In the genomic region with DNA sequence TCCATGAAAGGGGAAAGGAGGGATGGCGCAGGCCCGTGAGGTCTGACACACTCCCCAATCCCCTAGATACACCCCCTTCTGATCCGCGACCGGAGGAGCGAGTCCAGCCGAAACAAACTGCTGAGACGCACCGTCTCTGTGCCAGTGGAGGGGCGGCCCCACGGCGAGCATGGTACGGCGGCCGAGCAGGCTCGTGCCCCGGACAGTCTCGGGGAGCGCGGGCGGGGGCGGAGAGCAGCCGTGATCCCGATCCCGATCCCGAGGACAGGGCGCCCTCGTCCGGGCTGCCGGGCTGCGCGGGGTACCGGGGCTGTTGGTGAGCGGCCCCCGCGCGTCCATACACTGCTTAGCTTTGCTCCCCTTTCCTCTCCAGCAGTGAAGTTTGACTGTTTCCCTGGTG, we compare ENCODE assay signal across 8 mouse cellular contexts. TPM values are rescaled to one million over a fixed set of nuclear protein-coding genes. Genes with fewer than 3 reads are reported as not detected.
DNase-seq lines count a peak whose midpoint lies in the region; ATAC-seq and TF ChIP-seq lines count a peak whose summit lies in the region.

No protein-coding gene starts in this region.

- no peaks in the 10 kb centered on the region for H3K9me3 ChIP-seq in embryonic facial prominence, embryonic 14.5 days (ENCODE audit: control insufficient read depth, low read length)
- H3K9me3 ChIP-seq in heart, embryonic 12.5 days (replicated peaks), result no peaks in the 10 kb centered on the region
- H3K9me3 ChIP-seq in kidney, embryonic 15.5 days (replicated peaks), result no peaks in the 10 kb centered on the region
- no peaks in the 10 kb centered on the region for H3K9me3 ChIP-seq in liver, postnatal 0 days (ENCODE audit: low read length)
- no peaks in the 10 kb centered on the region for H3K9me3 ChIP-seq in neural tube, embryonic 15.5 days (replicated peaks)

- ATAC-seq in embryonic facial prominence, embryonic 14.5 days (ENCODE audit: low read depth), result peak; percentile 58
- peak; percentile 62 for ATAC-seq in heart, embryonic 12.5 days (ENCODE audit: insufficient number of reproducible peaks, low FRiP score)
- peak; percentile 37 for ATAC-seq in kidney, embryonic 15.5 days (replicated peaks; ENCODE audit: low FRiP score)
- ATAC-seq in liver, postnatal 0 days, result peak; percentile 72
- ATAC-seq in neural tube, embryonic 15.5 days (ENCODE audit: low FRiP score), result no peak

- H3K27ac ChIP-seq in embryonic facial prominence, embryonic 14.5 days (replicated peaks; ENCODE audit: low read depth, low read length), result peak overlapping the region; percentile 80
- peak overlapping the region; percentile 64 for H3K27ac ChIP-seq in heart, embryonic 12.5 days (ENCODE audit: poor library complexity, severe bottlenecking)
- peak overlapping the region; percentile 74 for H3K27ac ChIP-seq in kidney, embryonic 15.5 days
- H3K27ac ChIP-seq in liver, postnatal 0 days (ENCODE audit: low read depth), result 0 out of 2 replicates have a peak overlapping the region, but pooled peaks have one; percentile 12
- peak overlapping the region; percentile 77 for H3K27ac ChIP-seq in neural tube, embryonic 15.5 days (replicated peaks)

- TF ChIP-seq EP300 in liver, postnatal 0 days (IDR thresholded peaks at IDR 0.05; ENCODE audit: low read depth), result no peak

- H3K4me1 ChIP-seq in embryonic facial prominence, embryonic 14.5 days (ENCODE audit: control insufficient read depth, insufficient read depth, low read length), result peaks cover 46% of the 10 kb centered on the region
- peaks cover 65% of the 10 kb centered on the region for H3K4me1 ChIP-seq in heart, embryonic 12.5 days (replicated peaks)
- H3K4me1 ChIP-seq in kidney, embryonic 15.5 days, result peaks cover 71% of the 10 kb centered on the region
- H3K4me1 ChIP-seq in liver, postnatal 0 days (ENCODE audit: insufficient read depth), result peaks cover 24% of the 10 kb centered on the region
- H3K4me1 ChIP-seq in neural tube, embryonic 15.5 days, result peaks cover 76% of the 10 kb centered on the region

- peak overlapping the region; percentile 46 for H3K4me3 ChIP-seq in embryonic facial prominence, embryonic 14.5 days (ENCODE audit: low read depth, low read length)
- peak overlapping the region; percentile 55 for H3K4me3 ChIP-seq in heart, embryonic 12.5 days
- peak overlapping the region; percentile 42 for H3K4me3 ChIP-seq in kidney, embryonic 15.5 days (replicated peaks)
- peak overlapping the region; percentile 45 for H3K4me3 ChIP-seq in liver, postnatal 0 days (ENCODE audit: low read depth, low read length)
- H3K4me3 ChIP-seq in neural tube, embryonic 15.5 days (replicated peaks), result peak overlapping the region; percentile 41

- DNase-seq in 3134 (ENCODE audit: extremely low read depth, insufficient read length, low spot score), result peak; percentile 60
- peak; percentile 93 to 95 for DNase-seq in adrenal gland, postnatal 36 days
- DNase-seq in embryonic facial prominence, embryonic 14.5 days (ENCODE audit: low spot score), result peak; percentile 61
- peak; percentile 79 for DNase-seq in liver, postnatal 0 days
- peak; percentile 67 to 82 for DNase-seq in urinary bladder, postnatal 36 days (ENCODE audit: low spot score in 2 of 2)

- peak overlapping the region; percentile 75 for H3K9ac ChIP-seq in embryonic facial prominence, embryonic 14.5 days (ENCODE audit: low read depth, low read length)
- peak overlapping the region; percentile 85 for H3K9ac ChIP-seq in heart, embryonic 12.5 days
- peak overlapping the region; percentile 51 for H3K9ac ChIP-seq in kidney, embryonic 15.5 days
- H3K9ac ChIP-seq in liver, postnatal 0 days (replicated peaks), result peak overlapping the region; percentile 69
- H3K9ac ChIP-seq in neural tube, embryonic 15.5 days (replicated peaks), result peak overlapping the region; percentile 59

- 2% methylated on average over 14 of the region's 37 CpGs for WGBS in embryonic facial prominence, embryonic 14.5 days
- under 1% methylated on average over 37 of the region's 37 CpGs for WGBS in heart, embryonic 12.5 days
- under 1% methylated on average over 37 of the region's 37 CpGs for WGBS in kidney, embryonic 15.5 days
- under 1% methylated on average over 36 of the region's 37 CpGs for WGBS in liver, postnatal 0 days (ENCODE audit: insufficient replicate concordance)
- WGBS in neural tube, embryonic 15.5 days, result 2% methylated on average over 27 of the region's 37 CpGs

- no peaks in the 10 kb centered on the region for H3K27me3 ChIP-seq in embryonic facial prominence, embryonic 14.5 days (replicated peaks; ENCODE audit: control insufficient read depth, insufficient read depth, low read length)
- no peaks in the 10 kb centered on the region for H3K27me3 ChIP-seq in heart, embryonic 12.5 days (replicated peaks)
- no peaks in the 10 kb centered on the region for H3K27me3 ChIP-seq in kidney, embryonic 15.5 days
- peaks cover 10% of the 10 kb centered on the region for H3K27me3 ChIP-seq in liver, postnatal 0 days (ENCODE audit: insufficient read depth, low read length)
- no peaks in the 10 kb centered on the region for H3K27me3 ChIP-seq in neural tube, embryonic 15.5 days (replicated peaks)

- H3K36me3 ChIP-seq in embryonic facial prominence, embryonic 14.5 days (ENCODE audit: control insufficient read depth, insufficient read depth, low read length), result no peaks in the 10 kb centered on the region
- H3K36me3 ChIP-seq in heart, embryonic 12.5 days, result no peaks in the 10 kb centered on the region
- no peaks in the 10 kb centered on the region for H3K36me3 ChIP-seq in kidney, embryonic 15.5 days
- H3K36me3 ChIP-seq in liver, postnatal 0 days (replicated peaks; ENCODE audit: insufficient read depth, low read length), result no peaks in the 10 kb centered on the region
- no peaks in the 10 kb centered on the region for H3K36me3 ChIP-seq in neural tube, embryonic 15.5 days

- peak overlapping the region; percentile 87 for H3K4me2 ChIP-seq in embryonic facial prominence, embryonic 14.5 days (ENCODE audit: low read depth, low read length)
- peak overlapping the region; percentile 93 for H3K4me2 ChIP-seq in heart, embryonic 12.5 days
- peak overlapping the region; percentile 65 for H3K4me2 ChIP-seq in kidney, embryonic 15.5 days
- peak overlapping the region; percentile 89 for H3K4me2 ChIP-seq in liver, postnatal 0 days (ENCODE audit: low read depth, low read length)
- peak overlapping the region; percentile 72 for H3K4me2 ChIP-seq in neural tube, embryonic 15.5 days

- peak; percentile 46 for TF ChIP-seq CTCF in liver, postnatal 0 days (IDR thresholded peaks at IDR 0.05; ENCODE audit: low read depth)

RNA-seq across cellular contexts. Expression of a gene that starts 5.5 kb away (rescaled TPM):
- total RNA-seq in adrenal gland, postnatal 36 days (2021), result 10 to 100 TPM; 11.4 to 18.6 TPM
- polyA plus RNA-seq in embryonic facial prominence, embryonic 14.5 days (2014; fragmentation: Nextera tagmentation; extraction: Ambion mirVana), result 1.4 and 2.6 TPM in 2 replicates
- polyA plus RNA-seq in heart, embryonic 12.5 days (2016; fragmentation: Nextera tagmentation; extraction: Ambion mirVana), result 1.2 and 2.2 TPM in 2 replicates
- 1.9 and 2.0 TPM in 2 replicates for polyA plus RNA-seq in kidney, embryonic 15.5 days (2015; fragmentation: Nextera tagmentation; extraction: Ambion mirVana)
- 0.19 and 0.33 TPM in 2 replicates for polyA plus RNA-seq in liver, postnatal 0 days (2015; fragmentation: Nextera tagmentation; extraction: Ambion mirVana)
- 3.7 and 3.8 TPM in 2 replicates for polyA plus RNA-seq in neural tube, embryonic 15.5 days (2015; fragmentation: Nextera tagmentation; extraction: Ambion mirVana)

RNA-seq across cellular contexts. Expression of a gene that starts 7.2 kb away (rescaled TPM):
- 100 to 1,000 TPM; 129 to 165 TPM for total RNA-seq in adrenal gland, postnatal 36 days (2021)
- polyA plus RNA-seq in embryonic facial prominence, embryonic 14.5 days (2014; fragmentation: Nextera tagmentation; extraction: Ambion mirVana), result 142 and 148 TPM in 2 replicates
- 148 and 155 TPM in 2 replicates for polyA plus RNA-seq in heart, embryonic 12.5 days (2016; fragmentation: Nextera tagmentation; extraction: Ambion mirVana)
- polyA plus RNA-seq in kidney, embryonic 15.5 days (2015; fragmentation: Nextera tagmentation; extraction: Ambion mirVana), result 192 and 203 TPM in 2 replicates
- 83.4 and 87.1 TPM in 2 replicates for polyA plus RNA-seq in liver, postnatal 0 days (2015; fragmentation: Nextera tagmentation; extraction: Ambion mirVana)
- 141 and 152 TPM in 2 replicates for polyA plus RNA-seq in neural tube, embryonic 15.5 days (2015; fragmentation: Nextera tagmentation; extraction: Ambion mirVana)

RNA-seq across cellular contexts. Expression of a gene that starts 13.7 kb away (rescaled TPM):
- total RNA-seq in adrenal gland, postnatal 36 days (2021), result 10 to 100 TPM; 34.2 to 37.9 TPM
- 10.0 and 12.0 TPM in 2 replicates for polyA plus RNA-seq in embryonic facial prominence, embryonic 14.5 days (2014; fragmentation: Nextera tagmentation; extraction: Ambion mirVana)
- polyA plus RNA-seq in heart, embryonic 12.5 days (2016; fragmentation: Nextera tagmentation; extraction: Ambion mirVana), result 9.0 and 9.4 TPM in 2 replicates
- polyA plus RNA-seq in kidney, embryonic 15.5 days (2015; fragmentation: Nextera tagmentation; extraction: Ambion mirVana), result 7.0 and 8.7 TPM in 2 replicates
- polyA plus RNA-seq in liver, postnatal 0 days (2015; fragmentation: Nextera tagmentation; extraction: Ambion mirVana), result 2.5 and 2.7 TPM in 2 replicates
- polyA plus RNA-seq in neural tube, embryonic 15.5 days (2015; fragmentation: Nextera tagmentation; extraction: Ambion mirVana), result 27.5 and 30.5 TPM in 2 replicates

RNA-seq across cellular contexts. Expression of a gene that starts 26.4 kb away (rescaled TPM):
- total RNA-seq in adrenal gland, postnatal 36 days (2021), result 10 to 100 TPM in 1 of 2 experiments, 1 to 10 TPM in 1; 9.9 to 10.5 TPM
- polyA plus RNA-seq in embryonic facial prominence, embryonic 14.5 days (2014; fragmentation: Nextera tagmentation; extraction: Ambion mirVana), result 9.0 and 9.1 TPM in 2 replicates
- 10.3 and 10.7 TPM in 2 replicates for polyA plus RNA-seq in heart, embryonic 12.5 days (2016; fragmentation: Nextera tagmentation; extraction: Ambion mirVana)
- 18.4 and 20.0 TPM in 2 replicates for polyA plus RNA-seq in kidney, embryonic 15.5 days (2015; fragmentation: Nextera tagmentation; extraction: Ambion mirVana)
- 3.3 and 4.4 TPM in 2 replicates for polyA plus RNA-seq in liver, postnatal 0 days (2015; fragmentation: Nextera tagmentation; extraction: Ambion mirVana)
- 15.9 and 16.0 TPM in 2 replicates for polyA plus RNA-seq in neural tube, embryonic 15.5 days (2015; fragmentation: Nextera tagmentation; extraction: Ambion mirVana)

RNA-seq across cellular contexts. Expression of a gene that starts 29.7 kb away (rescaled TPM):
- total RNA-seq in adrenal gland, postnatal 36 days (2021), result 1 to 10 TPM; 1.7 to 1.9 TPM
- polyA plus RNA-seq in embryonic facial prominence, embryonic 14.5 days (2014; fragmentation: Nextera tagmentation; extraction: Ambion mirVana), result 3.0 and 4.7 TPM in 2 replicates
- 5.2 and 5.7 TPM in 2 replicates for polyA plus RNA-seq in heart, embryonic 12.5 days (2016; fragmentation: Nextera tagmentation; extraction: Ambion mirVana)
- polyA plus RNA-seq in kidney, embryonic 15.5 days (2015; fragmentation: Nextera tagmentation; extraction: Ambion mirVana), result 9.0 and 9.3 TPM in 2 replicates
- 1.6 and 2.7 TPM in 2 replicates for polyA plus RNA-seq in liver, postnatal 0 days (2015; fragmentation: Nextera tagmentation; extraction: Ambion mirVana)
- polyA plus RNA-seq in neural tube, embryonic 15.5 days (2015; fragmentation: Nextera tagmentation; extraction: Ambion mirVana), result 2.3 and 3.5 TPM in 2 replicates

Comparison
In these comparisons a context has a peak if more than half of its experiments do, and no peak if none do; other contexts are left out.
1. H3K27ac ChIP-seq: peak in every context shown above with its lines; median percentile 80 in embryonic facial prominence, embryonic 14.5 days; 77 in neural tube, embryonic 15.5 days; 74 in kidney, embryonic 15.5 days; 64 in heart, embryonic 12.5 days; 12 in liver, postnatal 0 days.